Mouse (Mus musculus) CH12.LX (cell line): Measurements from ENCODE around the gene Gm10643. TPM values are rescaled to one million over a fixed set of nuclear protein-coding genes. Genes with fewer than 3 reads are reported as not detected.

ENCODE experiments used
- DNase-seq: peaks from one replicate; pipeline ENCODE4 v3.0.0-alpha.2; 2013; ENCODE audit errors: extremely low read depth
- H3K27ac ChIP-seq: 2 replicates; pipeline ENCODE4 v1.5.1; 2012; ENCODE audit warnings: low read depth, mild to moderate bottlenecking, control low read depth, moderate library complexity; ENCODE audit not compliant: insufficient read depth
- H3K27me3 ChIP-seq: replicated peaks from 2 replicates; pipeline ENCODE3; 2012; ENCODE audit warnings: inconsistent platforms
- H3K36me3 ChIP-seq, 2 experiments: replicated peaks in 1 of 2; 2 replicates each; pipeline versions ENCODE3 to v1.6.1; 2012; ENCODE audit warnings: inconsistent platforms in 1 of 2, low read length in 1 of 2, mild to moderate bottlenecking in 1 of 2, mixed read lengths in 1 of 2, moderate library complexity in 1 of 2; ENCODE audit not compliant: control insufficient read depth in 1 of 2, insufficient read depth in 1 of 2
- H3K4me1 ChIP-seq, 2 experiments: 2 replicates each; pipeline ENCODE4 v1.6.1; 2012; ENCODE audit warnings: inconsistent platforms in 1 of 2, moderate library complexity in 1 of 2; ENCODE audit not compliant: insufficient read depth in 2 of 2, control insufficient read depth in 1 of 2
- H3K4me2 ChIP-seq: 2 replicates; pipeline ENCODE4 v1.6.1; 2012; ENCODE audit warnings: low read depth, mild to moderate bottlenecking, control low read depth; ENCODE audit not compliant: poor library complexity, insufficient read depth, severe bottlenecking
- H3K4me3 ChIP-seq, 3 experiments: fragments of 150-350 bp in 1 of 3; sonication (generic) in 1 of 3; replicated peaks in 1 of 3; 2 replicates each; pipeline versions ENCODE3 to v1.5.1; 2011 to 2012; ENCODE audit warnings: low read depth in 2 of 3, low read length in 2 of 3, mild to moderate bottlenecking in 2 of 3, moderate library complexity in 2 of 3, control low read depth in 1 of 3, improper control_type of control experiment in 1 of 3, inconsistent platforms in 1 of 3, mixed read lengths in 1 of 3; ENCODE audit not compliant: poor library complexity in 1 of 3
- H3K79me2 ChIP-seq: replicated peaks from 2 replicates; pipeline ENCODE4 v1.6.1; 2012; ENCODE audit warnings: mild to moderate bottlenecking, moderate library complexity; ENCODE audit not compliant: control insufficient read depth, poor library complexity, insufficient read depth, severe bottlenecking; ENCODE audit errors: extremely low read depth
- H3K9ac ChIP-seq: 2 replicates; pipeline ENCODE4 v1.6.1; 2012; ENCODE audit warnings: low read depth, mild to moderate bottlenecking, control low read depth, moderate library complexity; ENCODE audit not compliant: insufficient read depth
- H3K9me3 ChIP-seq: replicated peaks from 2 replicates; pipeline ENCODE3; 2012; ENCODE audit warnings: low read length, inconsistent platforms, mixed read lengths
- CHD1 ChIP-seq: IDR thresholded peaks from 2 replicates; pipeline ENCODE4 v1.6.1; 2012; ENCODE audit warnings: low read depth, low read length, improper control_type of control experiment, inconsistent platforms
- CTCF ChIP-seq, 2 experiments: IDR thresholded peaks in 1 of 2; conservative IDR thresholded peaks in 1 of 2; 2 replicates each; pipeline ENCODE4 v1.5.1; 2011 to 2012; ENCODE audit warnings: low read depth in 2 of 2, low read length in 2 of 2, improper control_type of control experiment in 1 of 2, inconsistent platforms in 1 of 2, mild to moderate bottlenecking in 1 of 2, moderate library complexity in 1 of 2
- ELF1 ChIP-seq: IDR thresholded peaks from 2 replicates; pipeline ENCODE4 v1.6.1; 2014; ENCODE audit warnings: low read depth, mild to moderate bottlenecking, inconsistent platforms, low read length, improper control_type of control experiment
- GABPA ChIP-seq: IDR thresholded peaks from 2 replicates; pipeline ENCODE4 v1.6.1; 2012; ENCODE audit warnings: low read depth, low read length, improper control_type of control experiment, inconsistent platforms; ENCODE audit not compliant: insufficient replicate concordance
- IRF4 ChIP-seq: IDR thresholded peaks from 2 replicates; pipeline ENCODE4 v1.6.1; 2014; ENCODE audit warnings: low read depth, mild to moderate bottlenecking, inconsistent platforms, low read length, improper control_type of control experiment
- JUND ChIP-seq: conservative IDR thresholded peaks from 2 replicates; pipeline ENCODE4 v1.6.1; 2011; ENCODE audit warnings: low read depth, low read length, improper control_type of control experiment
- KAT2A ChIP-seq: IDR thresholded peaks from 2 replicates; pipeline ENCODE4 v1.6.1; 2012; ENCODE audit warnings: low read length, improper control_type of control experiment, inconsistent platforms; ENCODE audit not compliant: insufficient replicate concordance
- MYC ChIP-seq: IDR thresholded peaks from 2 replicates; pipeline ENCODE4 v1.6.1; 2011; ENCODE audit warnings: low read depth, mild to moderate bottlenecking, improper control_type of control experiment, low read length
- NELFE ChIP-seq: IDR thresholded peaks from 2 replicates; pipeline ENCODE4 v1.6.1; 2011; ENCODE audit warnings: low read depth, low read length, improper control_type of control experiment
- POLR2AphosphoS2 ChIP-seq: IDR thresholded peaks from 2 replicates; pipeline ENCODE4 v1.6.1; 2011; ENCODE audit warnings: low read depth, low read length, improper control_type of control experiment
- SMC3 ChIP-seq: IDR thresholded peaks from 2 replicates; pipeline ENCODE4 v1.6.1; 2011; ENCODE audit warnings: low read depth, low read length, improper control_type of control experiment
- TBP ChIP-seq: conservative IDR thresholded peaks from 2 replicates; pipeline ENCODE4 v1.6.1; 2011; ENCODE audit warnings: low read depth, low read length, improper control_type of control experiment
- UBTF ChIP-seq: IDR thresholded peaks from 2 replicates; pipeline ENCODE4 v1.6.1; 2012; ENCODE audit warnings: low read depth, mild to moderate bottlenecking, inconsistent platforms, low read length, improper control_type of control experiment, moderate library complexity
- USF1 ChIP-seq: IDR thresholded peaks from 2 replicates; pipeline ENCODE4 v1.6.1; 2014; ENCODE audit warnings: low read depth, mild to moderate bottlenecking, inconsistent platforms, low read length, improper control_type of control experiment
- USF2 ChIP-seq: conservative IDR thresholded peaks from 2 replicates; pipeline ENCODE4 v1.6.1; 2011; ENCODE audit warnings: low read depth, low read length, improper control_type of control experiment
- ZC3H11A ChIP-seq: IDR thresholded peaks from 2 replicates; pipeline ENCODE4 v1.6.1; 2012; ENCODE audit warnings: low read depth, mild to moderate bottlenecking, inconsistent platforms, low read length, improper control_type of control experiment
- ZKSCAN1 ChIP-seq: IDR thresholded peaks from 2 replicates; pipeline ENCODE4 v1.6.1; 2012; ENCODE audit warnings: low read depth, inconsistent platforms, low read length, improper control_type of control experiment, borderline replicate concordance
- dilution Hi-C: fragments of 300-500 bp; cut with MboI; formaldehyde crosslinking; loops from 2 replicates; pipeline ENCODE4 v1.14.3; 2020; ENCODE audit warnings: low sequenced_read_pairs; ENCODE audit not compliant: extremely low pct_unique_long_range_greater_than_20kb, extremely low pct_ligation_motif_present
- in situ Hi-C: fragments of 300-500 bp; cut with MboI; formaldehyde crosslinking; loops from 3 replicates; pipeline ENCODE4 v1.14.3; 2019; ENCODE audit warnings: low sequenced_read_pairs, low pct_ligation_motif_present, low pct_unique_long_range_greater_than_20kb, mixed read lengths
- polyA plus RNA-seq: library from polyadenylated mRNA; unstranded; fragments of >175 nt; gene quantifications from 2 replicates; pipeline ENCODE4 v1.2.1, GENCODE M21; 2012; ENCODE audit warnings: low read depth; ENCODE audit not compliant: insufficient read length
- total RNA-seq, 2 experiments: library from RNA; depleted of rRNA; stranded (reverse); fragments of 300-350 nt in 1 of 2; fragments of >200 nt in 1 of 2; gene quantifications; 2 replicates each; pipeline ENCODE4 v1.2.3; 2012 to 2014

Gm10643 gene
- total and polyA plus RNA-seq, 3 experiments = 0.14 to 0.76 (median 0.42) TPM

- Histone ChIP-seq H3K9me3 (peaks cover 4% of the 10 kb centered on the region), H3K9ac (no peak overlapping the region), H3K4me2 (no peak overlapping the region), H3K27ac (no peak overlapping the region), H3K4me3 (no peak overlapping the region), H3K36me3 (no peaks in the 10 kb centered on the region), H3K27me3 (peaks cover 11% of the 10 kb centered on the region), H3K79me2 (no peaks in the 10 kb centered on the region), H3K4me1 (no peaks in the 10 kb centered on the region)
- in situ Hi-C loops (loop anchor here (10.0 kb wide), 1 partner anchor 52 kb away; the partner anchor contains the start of gene Dcaf15), dilution Hi-C loops (no loop called here)
- TF ChIP-seq POLR2AphosphoS2 = no peak
- no peak for DNase-seq
These were observed 11.7 kb downstream of the Gm10643 start for GRCm38 (mm10) chr8:84053229-84053628.

- Histone ChIP-seq H3K27me3 (peaks cover 11% of the 10 kb centered on the region), H3K4me2 (no peak overlapping the region), H3K9me3 (peaks cover 4% of the 10 kb centered on the region), H3K9ac (no peak overlapping the region), H3K27ac (no peak overlapping the region), H3K36me3 (no peaks in the 10 kb centered on the region), H3K4me3 (no peak overlapping the region), H3K4me1 (no peaks in the 10 kb centered on the region), H3K79me2 (no peaks in the 10 kb centered on the region)
- in situ Hi-C loops (loop anchor here (10.0 kb wide), 1 partner anchor 52 kb away; the partner anchor contains the start of gene Dcaf15), dilution Hi-C loops (no loop called here)
- no peak for DNase-seq
- no peak for TF ChIP-seq JUND
- TF ChIP-seq IRF4 = no peak
- no peak for TF ChIP-seq ELF1
- TF ChIP-seq NELFE = no peak
- no peak for TF ChIP-seq SMC3
- no peak for TF ChIP-seq GABPA
- no peak for TF ChIP-seq ZKSCAN1
- TF ChIP-seq USF2 = no peak
- TF ChIP-seq TBP = no peak
- TF ChIP-seq CTCF (conservative IDR thresholded peaks at IDR 0.05 in 1 of 2, IDR thresholded peaks at IDR 0.05 in 1 of 2; ENCODE audit: low read depth in 2 of 2, low read length in 2 of 2) = no peak
- no peak for TF ChIP-seq MYC
- no peak for TF ChIP-seq ZC3H11A
- no peak for TF ChIP-seq CHD1
- TF ChIP-seq USF1 = no peak
- no peak for TF ChIP-seq UBTF
- no peak for TF ChIP-seq POLR2AphosphoS2
- TF ChIP-seq KAT2A = no peak
These were observed 12.2 kb downstream of the Gm10643 start for GRCm38 (mm10) chr8:84052746-84053145.
